Mouse (Mus musculus): ENCODE measurements around the gene D930007J09Rik. TPM values are rescaled to one million over a fixed set of nuclear protein-coding genes. Genes with fewer than 3 reads are reported as not detected.

D930007J09Rik gene
- polyA plus RNA-seq, 1 experiment from 2014 or later = not detected

DNA sequence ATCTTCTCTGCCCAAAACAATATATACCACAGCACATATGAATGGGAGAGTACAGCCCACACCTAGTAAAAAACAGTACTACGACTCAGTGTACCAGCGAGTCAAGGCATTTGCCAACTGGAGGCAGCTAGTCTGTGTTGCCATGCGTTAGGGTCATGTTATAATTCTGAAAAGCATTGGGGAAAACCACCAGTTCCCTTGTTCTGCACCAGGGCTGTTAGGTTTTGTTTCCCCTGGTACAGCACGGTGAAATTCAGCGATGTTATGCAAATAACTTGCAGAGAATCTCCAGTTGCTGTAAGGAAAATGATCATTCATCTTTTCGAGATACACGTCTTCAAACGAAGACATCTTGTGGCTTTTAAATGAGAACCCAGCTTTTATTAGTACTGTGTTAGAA is 22.9 kb upstream of the D930007J09Rik start:
- no peaks in the 10 kb centered on the region for H3K27me3 ChIP-seq (ENCODE audit: control insufficient read depth, insufficient read depth, low read length)

DNA sequence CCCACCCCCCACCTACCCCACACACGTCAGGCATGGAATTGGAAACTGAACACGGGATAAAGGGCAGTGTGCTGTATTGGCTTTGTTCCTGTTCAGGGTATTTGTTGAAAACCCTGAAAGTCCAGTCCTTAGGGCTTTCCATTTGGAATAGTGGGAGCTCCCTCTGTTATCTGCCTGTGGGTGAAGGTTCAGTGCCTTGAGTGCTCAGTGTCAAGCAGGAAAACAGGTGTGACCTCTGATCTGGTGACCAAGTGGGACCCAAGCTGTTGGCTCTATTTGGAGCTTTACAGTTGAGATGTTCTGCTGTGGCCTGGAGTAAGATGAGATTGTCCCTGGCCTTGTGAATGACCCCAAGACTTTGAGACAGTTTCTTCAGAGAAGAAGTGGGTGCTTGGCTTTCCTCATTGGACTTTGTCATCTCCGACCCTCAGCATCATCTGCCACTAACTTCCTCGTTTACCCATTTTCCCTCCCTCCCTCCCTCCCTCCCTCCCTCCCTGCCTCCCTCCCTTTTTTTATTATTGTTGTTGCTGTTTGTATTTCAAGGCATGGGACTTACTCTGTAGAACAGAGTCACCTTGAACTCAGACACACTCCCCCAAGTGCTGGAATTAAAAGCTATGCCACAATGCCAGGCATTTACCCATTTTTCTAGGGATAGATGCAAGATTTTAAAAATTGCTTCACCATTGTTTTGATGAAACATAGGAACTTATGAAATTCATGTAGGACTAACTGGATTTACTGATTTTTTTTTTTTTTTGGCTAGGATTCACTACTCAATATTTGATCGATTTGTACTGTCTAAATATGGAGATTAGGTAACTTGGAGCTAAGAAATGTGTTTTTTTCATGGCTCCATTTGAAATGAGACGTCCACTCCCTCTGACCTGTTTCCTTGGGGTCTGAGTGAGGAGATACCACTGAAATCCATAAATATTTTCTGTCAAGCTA is 22.0 kb upstream of the D930007J09Rik start:
- Histone ChIP-seq H3K27me3 (ENCODE audit: control insufficient read depth, insufficient read depth, low read length) (no peaks in the 10 kb centered on the region), H3K4me3 (ENCODE audit: low read depth, low read length) (no peak overlapping the region), H3K36me3 (ENCODE audit: control insufficient read depth, insufficient read depth, low read length) (peaks cover 2% of the 10 kb centered on the region; the same call in 1 of the 2 replicates), H3K9ac (ENCODE audit: low read length) (no peak overlapping the region), H3K9me3 (ENCODE audit: control insufficient read depth, low read length) (no peaks in the 10 kb centered on the region), H3K27ac (replicated peaks; ENCODE audit: low read depth, low read length) (no peak overlapping the region), H3K4me1 (ENCODE audit: control insufficient read depth, insufficient read depth, low read length) (no peaks in the 10 kb centered on the region), H3K4me2 (ENCODE audit: low read depth, severe bottlenecking) (no peak overlapping the region)
- DNase-seq (ENCODE audit: low spot score) (no peak), ATAC-seq (ENCODE audit: insufficient number of reproducible peaks, low FRiP score, low TSS enrichment, low read depth) (no peak)
- WGBS = 79% methylated on average over 6 of the region's 6 CpGs

More for the DNA sequence above, 22.9 kb upstream of the D930007J09Rik start:
- no peak for ATAC-seq (ENCODE audit: insufficient number of reproducible peaks, low FRiP score, low TSS enrichment, low read depth)
- 92% methylated on average over 8 of the region's 8 CpGs for WGBS
- peaks cover 2% of the 10 kb centered on the region; the same call in 1 of the 2 replicates for H3K36me3 ChIP-seq (ENCODE audit: control insufficient read depth, insufficient read depth, low read length)
- DNase-seq (ENCODE audit: low spot score) = no peak
- H3K27ac ChIP-seq (replicated peaks; ENCODE audit: low read depth, low read length) = no peak overlapping the region
- no peaks in the 10 kb centered on the region for H3K9me3 ChIP-seq (ENCODE audit: control insufficient read depth, low read length)
- H3K4me1 ChIP-seq (ENCODE audit: control insufficient read depth, insufficient read depth, low read length) = no peaks in the 10 kb centered on the region
- H3K4me3 ChIP-seq (ENCODE audit: low read depth, low read length) = no peak overlapping the region
- H3K4me2 ChIP-seq (ENCODE audit: low read depth, severe bottlenecking) = no peak overlapping the region
- H3K9ac ChIP-seq (ENCODE audit: low read length) = no peak overlapping the region

DNA sequence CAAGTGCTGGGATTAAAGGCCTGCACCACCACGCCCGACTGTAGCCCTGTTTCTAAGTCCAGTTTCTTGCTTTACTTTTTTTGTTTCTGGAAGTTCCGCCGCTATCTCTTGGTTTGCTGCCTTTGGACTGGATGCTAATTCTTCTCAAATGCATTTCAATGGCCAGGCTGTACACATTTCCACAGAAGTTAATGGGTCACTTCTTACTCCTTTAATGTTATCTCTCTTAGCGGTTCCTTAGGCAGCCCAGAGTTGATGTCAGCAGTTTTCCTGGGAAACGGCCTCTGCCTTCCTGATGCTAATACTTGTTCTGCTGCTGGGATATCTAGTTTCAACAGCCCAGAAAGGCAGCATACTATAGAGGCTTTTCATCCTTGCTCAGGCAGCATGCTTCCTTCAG is 20.5 kb upstream of the D930007J09Rik start:
- no peaks in the 10 kb centered on the region for H3K9me3 ChIP-seq (ENCODE audit: control insufficient read depth, low read length)
- H3K27ac ChIP-seq (replicated peaks; ENCODE audit: low read depth, low read length) = no peak overlapping the region
- 91% methylated on average over 6 of the region's 6 CpGs for WGBS
- DNase-seq (ENCODE audit: low spot score) (no peak), ATAC-seq (ENCODE audit: insufficient number of reproducible peaks, low FRiP score, low TSS enrichment, low read depth) (no peak)
- no peak overlapping the region for H3K4me3 ChIP-seq (ENCODE audit: low read depth, low read length)
- no peak overlapping the region for H3K4me2 ChIP-seq (ENCODE audit: low read depth, severe bottlenecking)
- H3K4me1 ChIP-seq (ENCODE audit: control insufficient read depth, insufficient read depth, low read length) = no peaks in the 10 kb centered on the region
- H3K27me3 ChIP-seq (ENCODE audit: control insufficient read depth, insufficient read depth, low read length) = no peaks in the 10 kb centered on the region
- H3K36me3 ChIP-seq (ENCODE audit: control insufficient read depth, insufficient read depth, low read length) = peaks cover 2% of the 10 kb centered on the region; the same call in 1 of the 2 replicates
- no peak overlapping the region for H3K9ac ChIP-seq (ENCODE audit: low read length)

DNA sequence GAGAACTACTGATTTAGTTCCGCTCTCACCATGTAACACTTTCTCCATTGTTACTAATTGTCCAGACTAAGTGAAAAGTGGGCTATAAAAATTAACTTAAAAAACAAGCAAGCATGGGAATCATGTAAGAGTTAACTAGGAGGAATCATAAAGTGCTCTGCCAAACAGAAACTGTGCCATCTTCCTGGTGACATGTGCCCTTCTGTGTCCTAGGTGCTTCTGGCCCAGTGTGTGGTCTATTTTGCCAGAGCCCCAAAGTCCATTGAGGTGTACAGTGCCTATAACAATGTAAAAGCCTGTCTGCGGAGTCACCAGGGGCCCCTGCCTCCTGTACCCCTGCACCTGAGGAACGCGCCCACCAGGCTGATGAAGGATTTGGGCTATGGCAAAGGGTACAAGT is 19.0 kb upstream of the D930007J09Rik start:
- H3K36me3 ChIP-seq (ENCODE audit: control insufficient read depth, insufficient read depth, low read length) = peaks cover 2% of the 10 kb centered on the region; the same call in 1 of the 2 replicates
- WGBS = 96% methylated on average over 4 of the region's 4 CpGs
- no peak overlapping the region for H3K4me3 ChIP-seq (ENCODE audit: low read depth, low read length)
- H3K27ac ChIP-seq (replicated peaks; ENCODE audit: low read depth, low read length) = no peak overlapping the region
- H3K9ac ChIP-seq (ENCODE audit: low read length) = no peak overlapping the region
- no peaks in the 10 kb centered on the region for H3K27me3 ChIP-seq (ENCODE audit: control insufficient read depth, insufficient read depth, low read length)
- DNase-seq (ENCODE audit: low spot score) (no peak), ATAC-seq (ENCODE audit: insufficient number of reproducible peaks, low FRiP score, low TSS enrichment, low read depth) (no peak)
- no peaks in the 10 kb centered on the region for H3K4me1 ChIP-seq (ENCODE audit: control insufficient read depth, insufficient read depth, low read length)
- H3K4me2 ChIP-seq (ENCODE audit: low read depth, severe bottlenecking) = no peak overlapping the region
- H3K9me3 ChIP-seq (ENCODE audit: control insufficient read depth, low read length) = no peaks in the 10 kb centered on the region

DNA sequence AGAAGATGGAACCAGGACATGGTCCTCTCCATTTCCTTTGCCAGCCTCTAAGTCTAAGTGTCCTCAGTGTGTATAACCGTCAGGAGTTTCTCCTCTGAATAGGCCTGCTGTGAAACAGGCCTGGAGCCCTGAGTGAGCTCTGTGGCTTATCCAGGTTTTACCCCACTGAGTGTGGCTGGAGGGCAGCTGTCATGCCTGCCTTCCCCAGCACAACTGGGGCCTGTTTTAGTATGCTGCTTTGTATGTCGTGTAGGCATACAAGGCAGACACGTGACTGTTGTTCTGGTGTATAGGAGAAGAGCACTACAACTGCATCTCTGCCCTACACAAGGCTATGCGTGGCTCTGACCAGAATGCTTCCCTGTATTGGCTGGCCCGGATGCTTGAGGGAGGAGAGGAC is 17.3 kb upstream of the D930007J09Rik start:
- no peaks in the 10 kb centered on the region for H3K4me1 ChIP-seq (ENCODE audit: control insufficient read depth, insufficient read depth, low read length)
- no peaks in the 10 kb centered on the region for H3K27me3 ChIP-seq (ENCODE audit: control insufficient read depth, insufficient read depth, low read length)
- no peaks in the 10 kb centered on the region for H3K9me3 ChIP-seq (ENCODE audit: control insufficient read depth, low read length)
- 89% methylated on average over 5 of the region's 5 CpGs for WGBS
- no peak overlapping the region for H3K4me2 ChIP-seq (ENCODE audit: low read depth, severe bottlenecking)
- no peak overlapping the region for H3K4me3 ChIP-seq (ENCODE audit: low read depth, low read length)
- no peak overlapping the region for H3K27ac ChIP-seq (replicated peaks; ENCODE audit: low read depth, low read length)
- DNase-seq (ENCODE audit: low spot score) (no peak), ATAC-seq (ENCODE audit: insufficient number of reproducible peaks, low FRiP score, low TSS enrichment, low read depth) (no peak)
- H3K9ac ChIP-seq (ENCODE audit: low read length) = no peak overlapping the region
- H3K36me3 ChIP-seq (ENCODE audit: control insufficient read depth, insufficient read depth, low read length) = peaks cover 5% of the 10 kb centered on the region; the same call in 1 of the 2 replicates

DNA sequence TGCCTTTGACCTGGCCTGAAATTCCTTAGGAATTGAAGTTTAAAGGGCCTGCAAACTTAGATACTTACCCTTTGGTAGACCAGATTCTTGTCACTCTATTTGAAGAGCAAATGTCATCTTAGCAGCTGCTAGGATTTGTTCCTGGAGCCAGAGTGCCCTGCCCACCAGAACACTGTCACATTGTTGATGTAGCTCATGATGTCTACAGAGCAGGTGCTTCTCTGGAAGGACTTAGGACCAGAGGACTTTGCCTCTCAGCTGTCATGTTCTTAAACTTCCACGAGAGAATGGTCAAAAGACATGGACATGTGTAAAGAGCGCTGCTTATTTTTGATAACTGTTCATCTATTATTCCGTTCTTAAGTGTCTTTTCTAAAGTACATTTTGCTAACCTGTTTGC is 16.6 kb upstream of the D930007J09Rik start:
- Histone ChIP-seq H3K27ac (replicated peaks; ENCODE audit: low read depth, low read length) (no peak overlapping the region), H3K4me3 (ENCODE audit: low read depth, low read length) (no peak overlapping the region), H3K9me3 (ENCODE audit: control insufficient read depth, low read length) (no peaks in the 10 kb centered on the region), H3K4me1 (ENCODE audit: control insufficient read depth, insufficient read depth, low read length) (no peaks in the 10 kb centered on the region), H3K27me3 (ENCODE audit: control insufficient read depth, insufficient read depth, low read length) (no peaks in the 10 kb centered on the region), H3K9ac (ENCODE audit: low read length) (no peak overlapping the region), H3K4me2 (ENCODE audit: low read depth, severe bottlenecking) (no peak overlapping the region), H3K36me3 (ENCODE audit: control insufficient read depth, insufficient read depth, low read length) (peaks cover 5% of the 10 kb centered on the region; the same call in 1 of the 2 replicates)
- DNase-seq (ENCODE audit: low spot score) (no peak), ATAC-seq (ENCODE audit: insufficient number of reproducible peaks, low FRiP score, low TSS enrichment, low read depth) (no peak)
- WGBS = 95% methylated on average over 3 of the region's 3 CpGs

DNA sequence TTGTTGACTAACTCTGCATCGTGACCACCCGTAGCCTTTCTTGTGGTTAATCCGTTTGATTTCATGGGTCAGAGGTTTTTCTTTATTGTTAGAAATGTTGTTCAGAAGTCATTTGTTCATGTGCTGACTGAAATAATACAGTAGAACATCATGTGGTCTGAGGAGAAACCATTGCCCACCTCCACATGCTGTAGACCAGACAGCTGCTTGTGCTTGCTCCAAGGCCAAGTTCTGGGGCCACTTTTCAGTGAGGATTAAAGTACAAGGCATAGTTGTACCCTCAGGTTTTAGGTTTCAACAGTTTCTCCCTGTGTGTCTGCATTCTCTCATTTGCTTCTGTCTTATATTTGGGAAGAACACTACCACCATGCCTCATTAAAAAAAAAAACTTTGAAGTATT is 5.0 kb upstream of the D930007J09Rik start:
- no peak overlapping the region for H3K4me3 ChIP-seq (ENCODE audit: low read depth, low read length)
- DNase-seq (ENCODE audit: low spot score) (no peak), ATAC-seq (ENCODE audit: insufficient number of reproducible peaks, low FRiP score, low TSS enrichment, low read depth) (no peak)
- WGBS = 87% methylated on average over 3 of the region's 3 CpGs
- H3K36me3 ChIP-seq (ENCODE audit: control insufficient read depth, insufficient read depth, low read length) = peaks cover 7% of the 10 kb centered on the region
- no peak overlapping the region for H3K9ac ChIP-seq (ENCODE audit: low read length)
- H3K27me3 ChIP-seq (ENCODE audit: control insufficient read depth, insufficient read depth, low read length) = no peaks in the 10 kb centered on the region
- H3K9me3 ChIP-seq (ENCODE audit: control insufficient read depth, low read length) = no peaks in the 10 kb centered on the region
- H3K4me2 ChIP-seq (ENCODE audit: low read depth, severe bottlenecking) = no peak overlapping the region
- no peaks in the 10 kb centered on the region for H3K4me1 ChIP-seq (ENCODE audit: control insufficient read depth, insufficient read depth, low read length)
- H3K27ac ChIP-seq (replicated peaks; ENCODE audit: low read depth, low read length) = no peak overlapping the region

DNA sequence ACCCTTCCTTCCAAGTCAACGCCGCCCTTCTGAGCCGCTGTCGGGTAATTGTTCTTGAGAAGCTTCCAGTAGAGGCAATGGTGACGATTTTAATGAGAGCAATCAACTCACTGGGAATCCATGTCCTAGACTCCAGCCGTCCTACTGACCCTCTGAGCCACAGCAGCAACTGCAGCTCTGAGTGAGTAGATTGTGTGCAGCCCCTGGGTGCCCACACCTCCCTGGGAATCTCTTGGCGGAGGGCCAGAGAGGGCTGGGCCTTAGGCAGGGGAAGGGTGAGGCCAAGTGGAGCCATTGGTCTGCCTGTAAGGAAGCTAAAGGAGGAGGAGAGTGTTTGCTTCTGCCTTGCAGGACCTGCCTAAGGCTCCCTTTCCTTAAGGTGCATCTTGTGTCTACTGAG is 4.2 kb upstream of the D930007J09Rik start:
- Histone ChIP-seq H3K9me3 (ENCODE audit: control insufficient read depth, low read length) (no peaks in the 10 kb centered on the region), H3K9ac (ENCODE audit: low read length) (no peak overlapping the region), H3K36me3 (ENCODE audit: control insufficient read depth, insufficient read depth, low read length) (peaks cover 7% of the 10 kb centered on the region), H3K27ac (replicated peaks; ENCODE audit: low read depth, low read length) (no peak overlapping the region), H3K4me3 (ENCODE audit: low read depth, low read length) (no peak overlapping the region), H3K27me3 (ENCODE audit: control insufficient read depth, insufficient read depth, low read length) (no peaks in the 10 kb centered on the region), H3K4me2 (ENCODE audit: low read depth, severe bottlenecking) (no peak overlapping the region), H3K4me1 (ENCODE audit: control insufficient read depth, insufficient read depth, low read length) (no peaks in the 10 kb centered on the region)
- 89% methylated on average over 7 of the region's 7 CpGs for WGBS
- DNase-seq (ENCODE audit: low spot score) (no peak), ATAC-seq (ENCODE audit: insufficient number of reproducible peaks, low FRiP score, low TSS enrichment, low read depth) (no peak)

All from limb, embryonic 11.5 days (tissue).